Mouse (Mus musculus) MEL (cell line): ENCODE measurements around the gene Foxk2. TPM values are rescaled to one million over a fixed set of nuclear protein-coding genes. Genes with fewer than 3 reads are reported as not detected.

Source experiments
- DNase-seq: peaks from one replicate; pipeline ENCODE4 v3.0.0; 2011; ENCODE audit warnings: low read depth, low spot score
- H3K27ac ChIP-seq: 2 replicates; pipeline ENCODE4 v1.5.1; 2012; ENCODE audit warnings: low read depth, mild to moderate bottlenecking, control low read depth, low read length, moderate library complexity; ENCODE audit not compliant: control insufficient read depth
- H3K27me3 ChIP-seq, 2 experiments: fragments of 150-350 bp in 1 of 2; sonication (generic) in 1 of 2; 2 replicates each; pipeline ENCODE4 v1.6.1; 2012; ENCODE audit warnings: low read length in 2 of 2, mild to moderate bottlenecking in 2 of 2, improper control_type of control experiment in 1 of 2, moderate library complexity in 1 of 2; ENCODE audit not compliant: insufficient read depth in 2 of 2, control insufficient read depth in 1 of 2
- H3K36me3 ChIP-seq, 2 experiments: 2 replicates each; pipeline ENCODE4 v1.6.1; 2012 to 2014; ENCODE audit warnings: low read length in 2 of 2, improper control_type of control experiment in 1 of 2, inconsistent platforms in 1 of 2, mild to moderate bottlenecking in 1 of 2; ENCODE audit not compliant: insufficient read depth in 2 of 2, control insufficient read depth in 1 of 2
- H3K4me1 ChIP-seq, 2 experiments: fragments of 150-350 bp in 1 of 2; sonication (generic) in 1 of 2; 2 replicates each; pipeline ENCODE4 v1.6.1; 2012; ENCODE audit warnings: low read length in 2 of 2, improper control_type of control experiment in 1 of 2, mild to moderate bottlenecking in 1 of 2; ENCODE audit not compliant: insufficient read depth in 2 of 2, control insufficient read depth in 1 of 2
- H3K4me3 ChIP-seq, 2 experiments: fragments of 150-350 bp in 1 of 2; sonication (generic) in 1 of 2; 2 replicates each; pipeline ENCODE4 v1.5.1; 2012; ENCODE audit warnings: low read depth in 2 of 2, low read length in 2 of 2, mild to moderate bottlenecking in 2 of 2, moderate library complexity in 2 of 2, control low read depth in 1 of 2, improper control_type of control experiment in 1 of 2; ENCODE audit not compliant: control insufficient read depth in 1 of 2, insufficient read depth in 1 of 2
- H3K79me2 ChIP-seq: 2 replicates; pipeline ENCODE4 v1.6.1; 2012; ENCODE audit warnings: mild to moderate bottlenecking, low read length, moderate library complexity; ENCODE audit not compliant: control insufficient read depth, poor library complexity, insufficient read depth
- H3K9ac ChIP-seq: 2 replicates; pipeline ENCODE4 v1.6.1; 2012; ENCODE audit warnings: low read depth, mild to moderate bottlenecking, control low read depth, low read length, moderate library complexity; ENCODE audit not compliant: control insufficient read depth, poor library complexity, severe bottlenecking
- H3K9me3 ChIP-seq: fragments of 150-350 bp; sonication (generic); replicated peaks from 2 replicates; pipeline ENCODE4 v1.6.1; 2012; ENCODE audit warnings: mild to moderate bottlenecking, low read length, improper control_type of control experiment, moderate library complexity; ENCODE audit not compliant: insufficient read depth
- BHLHE40 ChIP-seq: IDR thresholded peaks from 2 replicates; pipeline ENCODE4 v1.6.1; 2012; ENCODE audit warnings: low read depth, mild to moderate bottlenecking, inconsistent platforms, low read length, improper control_type of control experiment, borderline replicate concordance
- CHD1 ChIP-seq: IDR thresholded peaks from 2 replicates; pipeline ENCODE4 v1.6.1; 2012; ENCODE audit warnings: low read depth, mild to moderate bottlenecking, inconsistent platforms, low read length, improper control_type of control experiment
- CTCF ChIP-seq, 3 experiments: IDR thresholded peaks in 2 of 3; conservative IDR thresholded peaks in 1 of 3; 2 replicates each; pipeline ENCODE4 v1.5.1; 2011 to 2012; ENCODE audit warnings: low read length in 3 of 3, low read depth in 2 of 3, mild to moderate bottlenecking in 2 of 3, improper control_type of control experiment in 1 of 3, inconsistent platforms in 1 of 3, mixed read lengths in 1 of 3, moderate library complexity in 1 of 3; ENCODE audit not compliant: control insufficient read depth in 1 of 3, insufficient read depth in 1 of 3, poor library complexity in 1 of 3, severe bottlenecking in 1 of 3
- E2F4 ChIP-seq: IDR thresholded peaks from 2 replicates; pipeline ENCODE4 v1.6.1; 2011; ENCODE audit warnings: low read depth, low read length, improper control_type of control experiment, borderline replicate concordance
- ELF1 ChIP-seq: IDR thresholded peaks from 2 replicates; pipeline ENCODE4 v1.6.1; 2014; ENCODE audit warnings: low read depth, mild to moderate bottlenecking, inconsistent platforms, low read length, improper control_type of control experiment, moderate library complexity
- EP300 ChIP-seq, 2 experiments: IDR thresholded peaks; 2 replicates each; pipeline ENCODE4 v1.6.1; 2011; ENCODE audit warnings: improper control_type of control experiment in 2 of 2, low read length in 2 of 2, low read depth in 1 of 2, mild to moderate bottlenecking in 1 of 2
- ETS1 ChIP-seq: IDR thresholded peaks from 2 replicates; pipeline ENCODE4 v1.6.1; 2012; ENCODE audit warnings: low read depth, mild to moderate bottlenecking, inconsistent platforms, low read length, improper control_type of control experiment, moderate library complexity
- KAT2A ChIP-seq: conservative IDR thresholded peaks from 2 replicates; pipeline ENCODE4 v1.6.1; 2012; ENCODE audit warnings: low read depth, low read length, improper control_type of control experiment, inconsistent platforms
- MAX ChIP-seq: IDR thresholded peaks from 2 replicates; pipeline ENCODE4 v1.6.1; 2011; ENCODE audit warnings: low read length, improper control_type of control experiment
- MAZ ChIP-seq: IDR thresholded peaks from 2 replicates; pipeline ENCODE4 v1.6.1; 2012; ENCODE audit warnings: low read depth, mild to moderate bottlenecking, inconsistent platforms, low read length, improper control_type of control experiment
- MXI1 ChIP-seq: IDR thresholded peaks from 2 replicates; pipeline ENCODE4 v1.6.1; 2011; ENCODE audit warnings: mild to moderate bottlenecking, low read depth, low read length, improper control_type of control experiment
- MYC ChIP-seq: IDR thresholded peaks from 2 replicates; pipeline ENCODE4 v1.6.1; 2011; ENCODE audit warnings: low read depth, mild to moderate bottlenecking, low read length, improper control_type of control experiment, moderate library complexity
- NELFE ChIP-seq: IDR thresholded peaks from 2 replicates; pipeline ENCODE4 v1.6.1; 2011; ENCODE audit warnings: low read depth, low read length, improper control_type of control experiment
- NRF1 ChIP-seq: IDR thresholded peaks from 2 replicates; pipeline ENCODE4 v1.6.1; 2014; ENCODE audit warnings: low read depth, mild to moderate bottlenecking, inconsistent platforms, low read length, improper control_type of control experiment, moderate library complexity; ENCODE audit not compliant: poor library complexity, insufficient read depth, severe bottlenecking
- POLR2A ChIP-seq, 2 experiments: IDR thresholded peaks; 2 replicates each; pipeline ENCODE4 v1.6.1; 2011 to 2012; ENCODE audit warnings: low read length in 2 of 2, mild to moderate bottlenecking in 2 of 2, control low read depth in 1 of 2, improper control_type of control experiment in 1 of 2, low read depth in 1 of 2, moderate library complexity in 1 of 2; ENCODE audit not compliant: control insufficient read depth in 1 of 2, insufficient read depth in 1 of 2, poor library complexity in 1 of 2
- POLR2AphosphoS5 ChIP-seq: IDR thresholded peaks from 2 replicates; pipeline ENCODE4 v1.6.1; 2012; ENCODE audit warnings: low read depth, borderline replicate concordance, mild to moderate bottlenecking, inconsistent platforms, low read length, moderate library complexity, mixed read lengths
- SIN3A ChIP-seq: IDR thresholded peaks from 2 replicates; pipeline ENCODE4 v1.6.1; 2012; ENCODE audit warnings: low read length, improper control_type of control experiment, inconsistent platforms
- SMC3 ChIP-seq: IDR thresholded peaks from 2 replicates; pipeline ENCODE4 v1.6.1; 2011; ENCODE audit warnings: low read depth, low read length, improper control_type of control experiment
- TAL1 ChIP-seq: IDR thresholded peaks from 2 replicates; pipeline ENCODE4 v1.6.1; 2012; ENCODE audit warnings: mild to moderate bottlenecking, inconsistent platforms, low read length, moderate library complexity, mixed read lengths
- TCF12 ChIP-seq: IDR thresholded peaks from 2 replicates; pipeline ENCODE4 v1.6.1; 2014; ENCODE audit warnings: low read depth, mild to moderate bottlenecking, inconsistent platforms, low read length, improper control_type of control experiment, moderate library complexity
- USF1 ChIP-seq: IDR thresholded peaks from 2 replicates; pipeline ENCODE4 v1.6.1; 2014; ENCODE audit warnings: low read depth, mild to moderate bottlenecking, inconsistent platforms, low read length, improper control_type of control experiment, moderate library complexity
- USF2 ChIP-seq, 2 experiments: IDR thresholded peaks; 2 replicates each; pipeline ENCODE4 v1.6.1; 2011 to 2012; ENCODE audit warnings: improper control_type of control experiment in 2 of 2, low read length in 2 of 2, borderline replicate concordance in 1 of 2, inconsistent platforms in 1 of 2, low read depth in 1 of 2, mild to moderate bottlenecking in 1 of 2; ENCODE audit not compliant: insufficient read depth in 1 of 2
- ZMIZ1 ChIP-seq: IDR thresholded peaks from 2 replicates; pipeline ENCODE4 v1.6.1; 2012; ENCODE audit warnings: low read depth, mild to moderate bottlenecking, inconsistent platforms, low read length, improper control_type of control experiment, moderate library complexity
- ZNF384 ChIP-seq: IDR thresholded peaks from 2 replicates; pipeline ENCODE4 v1.6.1; 2012; ENCODE audit warnings: low read depth, mild to moderate bottlenecking, inconsistent platforms, low read length, improper control_type of control experiment
- polyA plus RNA-seq, 2 experiments: library from polyadenylated mRNA; stranded (reverse) in 1 of 2; unstranded in 1 of 2; fragments of >175 nt in 1 of 2; fragments of >200 nt in 1 of 2; gene quantifications; 2 replicates each; pipeline versions ENCODE4 v1.2.1 to v1.2.4; 2012; ENCODE audit warnings: low replicate concordance in 2 of 2, low read depth in 1 of 2; ENCODE audit not compliant: insufficient read length in 2 of 2, insufficient read depth in 1 of 2, missing spikeins in 1 of 2
- total RNA-seq: library from RNA; depleted of rRNA; stranded (reverse); fragments of 300-350 nt; gene quantifications from 2 replicates; pipeline ENCODE4 v1.2.3, GENCODE M21; 2012

Foxk2 gene
- total and polyA plus RNA-seq, 3 experiments, result 64.5 to 317 (median 68.0) TPM

- TF ChIP-seq ETS1, result no peak; the same call in 1 of the 2 replicates
- TF ChIP-seq NRF1, result peak; percentile 95
- peak; percentile 49 for TF ChIP-seq USF1
- TF ChIP-seq KAT2A, result peak; percentile 32; the same call in 1 of the 2 replicates
Observed at GRCm38 (mm10) chr11:121236564-121237344, 23.0 kb upstream of the Foxk2 start, which contains the start of gene Narf (continued).

GRCm38 (mm10) chr11:121237345-121238128, 22.3 kb upstream of the Foxk2 start:
- DNase-seq, result peak; percentile 87
- Histone ChIP-seq H3K4me3 (peak overlapping the region; percentile 85 to 94), H3K9ac (peak overlapping the region; percentile 80), H3K9me3 (no peaks in the 10 kb centered on the region), H3K27ac (peak overlapping the region; percentile 97), H3K4me1 (peaks cover 25 to 30% of the 10 kb centered on the region in 2 experiments), H3K36me3 (peaks cover 6 to 53% of the 10 kb centered on the region in 2 experiments), H3K27me3 (no peaks in the 10 kb centered on the region), H3K79me2 (peaks cover 10% of the 10 kb centered on the region)
- TF ChIP-seq NELFE (no peak; the same call in 1 of the 2 replicates), SIN3A (peak; percentile 81), ZMIZ1 (0 out of 2 replicates have a peak, but pooled peaks have one; percentile 29), MAX (peak; percentile 91), POLR2AphosphoS5 (0 out of 2 replicates have a peak, but pooled peaks have one; percentile 92), CHD1 (peak; percentile 78; the same call in 1 of the 2 replicates), TAL1 (no peak), POLR2A (IDR thresholded peaks at IDR 0.05; ENCODE audit: control insufficient read depth in 1 of 2, insufficient read depth in 1 of 2, low read depth in 1 of 2, low read length in 2 of 2, poor library complexity in 1 of 2) (peak in 1 of 2 experiments; percentile 74; a peak in 2 of 4 replicates), ETS1 (peak; percentile 35; the same call in 1 of the 2 replicates), USF2 (IDR thresholded peaks at IDR 0.05; ENCODE audit: borderline replicate concordance in 1 of 2, insufficient read depth in 1 of 2, low read depth in 1 of 2, low read length in 2 of 2) (peak in 1 of 2 experiments; percentile 48; a peak in 1 of 4 replicates), EP300 (IDR thresholded peaks at IDR 0.05; ENCODE audit: low read depth in 1 of 2, low read length in 2 of 2) (peak; percentile 11 to 54; a peak in 2 of 4 replicates), MYC (peak; percentile 91; the same call in 1 of the 2 replicates), CTCF (IDR thresholded peaks at IDR 0.05 in 2 of 3, conservative IDR thresholded peaks at IDR 0.05 in 1 of 3; ENCODE audit: control insufficient read depth in 1 of 3, insufficient read depth in 1 of 3, low read depth in 2 of 3, low read length in 3 of 3, poor library complexity in 1 of 3, severe bottlenecking in 1 of 3) (peak; percentile 42 to 54 (median 42)), MXI1 (peak; percentile 97), MAZ (no peak), BHLHE40 (peak; percentile 86), SMC3 (no peak), E2F4 (no peak), TCF12 (0 out of 2 replicates have a peak, but pooled peaks have one; percentile 7), USF1 (peak; percentile 90), ZNF384 (peak; percentile 69), ELF1 (peak; percentile 62)
